Mouse (Mus musculus) erythroblast, embryonic 14.5 days (primary cell): ENCODE data around the gene Reep6.

Experiments
- GATA1 ChIP-seq: IDR thresholded peaks from 2 replicates; pipeline ENCODE4 v1.6.1; 2012; ENCODE audit warnings: low read length, inconsistent platforms, mixed read lengths
- TAL1 ChIP-seq: IDR thresholded peaks from 3 replicates; pipeline ENCODE4 v1.6.1; 2012; ENCODE audit warnings: low read length, inconsistent platforms, mixed read lengths

DNA sequence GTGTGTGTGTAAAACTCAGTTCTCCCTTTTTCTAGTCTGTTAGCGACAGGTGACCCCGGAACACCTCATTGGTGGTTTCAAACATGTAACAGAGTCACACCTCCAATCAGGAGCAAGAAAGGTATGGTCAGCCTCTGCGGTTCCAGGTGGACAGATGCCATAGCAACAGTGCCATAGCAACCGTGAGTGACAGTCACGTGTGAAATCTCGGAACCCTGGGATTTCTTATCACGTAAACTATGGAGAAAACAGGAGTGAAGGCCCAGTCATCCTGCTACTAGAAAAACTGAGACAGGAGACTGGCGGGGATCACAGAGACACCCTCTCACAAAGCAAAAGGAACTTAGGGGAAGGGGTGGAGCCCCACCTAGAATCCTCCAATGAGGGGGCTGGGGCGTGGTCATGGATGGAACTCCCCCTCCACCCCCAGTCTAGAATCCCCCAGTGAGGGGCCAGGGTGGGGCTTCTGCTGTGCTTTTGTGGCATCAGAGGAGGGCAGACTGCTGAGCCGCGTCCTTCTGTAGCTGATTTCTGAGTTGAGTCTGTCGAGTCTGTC is 41.7 kb downstream of the Reep6 start:
- TF ChIP-seq TAL1 (no peak), GATA1 (no peak)
